Mouse (Mus musculus) layer of hippocampus, postnatal 36 days (tissue): ENCODE results near the gene Pus7. TPM values are rescaled to one million over a fixed set of nuclear protein-coding genes. Genes with fewer than 3 reads are reported as not detected.

Source experiments
- DNase-seq, 2 experiments: peaks; one replicate each; pipeline ENCODE4 v3.0.0; 2022
- total RNA-seq, 2 experiments: library from RNA; stranded (reverse); gene quantifications; 2 replicates each; pipeline ENCODE4 v1.2.3; 2021

Gene Pus7
- total RNA-seq, result 10 to 100 TPM; 14.9 to 21.1 TPM

DNA sequence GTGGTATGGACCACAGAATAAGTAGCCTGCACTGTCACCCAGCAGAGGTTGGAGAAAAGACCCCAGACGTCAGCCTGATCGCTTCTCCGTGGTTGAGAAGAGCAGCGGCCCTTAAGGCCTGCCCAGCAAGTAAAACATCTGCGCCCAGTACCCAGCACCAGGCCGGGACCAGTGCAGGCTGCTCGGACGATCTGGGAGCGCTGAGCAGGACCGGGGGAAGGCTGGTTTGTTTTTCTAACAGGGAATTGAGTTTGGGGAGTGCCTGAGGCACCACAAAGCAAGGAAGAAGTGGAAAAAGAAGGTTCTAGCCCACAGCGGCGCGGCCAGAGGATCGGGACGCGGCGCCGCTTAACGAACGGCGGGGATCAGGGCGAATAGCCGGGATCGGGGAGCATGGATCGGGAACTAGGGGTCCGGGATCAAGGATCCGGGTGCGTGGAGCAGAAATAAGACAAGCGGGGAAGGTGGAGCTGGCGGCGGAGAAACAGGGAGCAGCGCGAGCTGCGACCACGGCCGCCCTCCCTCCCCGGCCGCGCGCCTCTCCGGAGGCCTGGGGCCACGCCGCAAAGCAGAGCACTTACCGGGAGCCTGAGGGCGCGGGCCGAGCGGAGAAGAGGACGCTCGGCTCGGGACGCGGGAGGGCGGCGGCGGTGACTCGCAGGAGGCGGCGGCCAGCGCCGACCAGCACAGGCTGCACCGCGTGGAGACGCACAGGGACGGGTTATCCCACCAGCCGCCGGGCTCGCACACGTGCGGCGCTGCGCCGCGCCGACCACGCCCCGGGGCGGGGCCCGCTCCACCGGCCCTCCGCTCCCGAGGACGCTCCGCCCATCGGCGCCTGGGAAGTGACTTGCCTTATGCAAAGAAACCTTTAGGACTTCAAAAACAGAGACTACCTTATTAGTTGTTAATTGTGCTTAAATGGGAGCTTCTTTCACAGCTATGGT, at the start of gene Pus7:
Gene Pus7 (minus strand): TSS at position 781 of the 947 bp plus-strand sequence.
- peak; percentile 81 to 83 for DNase-seq

- peak in 1 of 2 experiments; percentile 18 for DNase-seq
Observed at GRCm38 (mm10) chr5:23830897-23831752, 47.6 kb upstream of the Pus7 start.

GRCm38 (mm10) chr5:23826321-23827004, 43.0 kb upstream of the Pus7 start:
- peak; percentile 37 to 56 for DNase-seq

DNA sequence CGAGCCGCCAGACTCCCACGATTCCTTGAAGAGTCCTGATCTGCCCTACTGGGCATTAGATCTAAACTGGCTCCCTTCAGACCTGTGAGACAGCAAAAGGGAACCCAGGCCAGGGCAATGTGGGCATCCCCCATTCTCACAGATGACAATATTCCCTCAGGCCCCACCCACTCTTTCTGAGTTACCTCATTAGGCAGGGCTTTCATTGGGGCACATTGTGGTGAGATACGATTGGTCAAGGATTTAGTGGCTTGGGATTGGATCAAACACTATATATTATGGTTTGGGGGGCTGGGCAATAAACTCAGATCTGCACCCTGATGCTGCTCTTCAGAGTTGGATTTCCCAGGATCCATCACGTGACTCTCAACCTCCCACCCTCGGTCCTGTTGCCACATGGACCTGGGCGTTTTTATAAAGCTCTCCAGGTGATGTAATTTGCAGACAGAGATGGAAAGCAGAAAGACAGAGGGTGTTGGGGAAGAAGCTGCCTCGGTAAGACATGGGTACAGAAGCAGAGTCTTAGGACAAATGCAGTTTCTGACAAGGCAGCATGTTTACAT, 40.7 kb upstream of the Pus7 start:
- no peak for DNase-seq

DNA sequence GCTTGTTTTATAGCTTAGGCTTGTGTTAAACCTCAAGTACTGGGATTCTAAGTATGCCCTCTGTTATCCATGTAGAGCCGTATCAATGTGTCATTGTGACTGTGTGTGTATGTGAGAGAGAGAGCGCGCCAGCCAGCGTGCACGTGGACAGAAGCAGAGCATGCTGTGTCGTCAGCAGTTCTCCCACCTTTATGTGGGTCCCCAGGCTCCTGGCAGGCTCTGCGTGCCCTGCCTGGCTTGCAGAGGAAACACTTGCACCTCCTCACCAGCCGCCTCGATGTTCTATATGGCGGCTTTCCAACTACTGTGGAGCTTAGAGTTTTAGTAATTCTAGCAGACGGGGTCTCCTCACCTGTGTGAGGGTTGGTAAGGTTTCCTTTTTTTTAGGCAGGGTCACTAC, 38.8 kb upstream of the Pus7 start:
- DNase-seq, result no peak

DNA sequence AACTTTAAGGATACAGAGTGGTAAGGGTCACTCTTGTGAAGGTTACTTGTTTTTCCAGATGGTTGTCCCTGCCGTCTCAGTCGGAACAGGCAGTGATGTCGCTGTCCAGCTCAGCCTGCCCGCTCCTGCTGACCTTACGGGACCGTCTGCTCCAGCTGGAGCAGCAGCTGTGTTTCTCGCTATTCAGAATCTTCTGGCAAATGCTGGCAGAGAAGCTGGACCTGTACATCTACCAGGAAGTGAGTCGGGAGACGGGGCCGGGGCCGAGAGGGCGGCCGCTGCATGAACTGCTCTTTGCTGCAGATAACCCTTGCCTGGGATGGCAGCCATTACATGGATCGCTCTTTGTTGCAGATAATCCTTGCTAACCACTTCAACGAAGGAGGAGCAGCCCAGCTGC, 33.2 kb upstream of the Pus7 start:
- peak in 1 of 2 experiments; percentile 11 for DNase-seq

GRCm38 (mm10) chr5:23814841-23815240, 31.3 kb upstream of the Pus7 start:
- DNase-seq, result no peak

GRCm38 (mm10) chr5:23792726-23793125, 9.2 kb upstream of the Pus7 start:
- DNase-seq, result no peak

DNA sequence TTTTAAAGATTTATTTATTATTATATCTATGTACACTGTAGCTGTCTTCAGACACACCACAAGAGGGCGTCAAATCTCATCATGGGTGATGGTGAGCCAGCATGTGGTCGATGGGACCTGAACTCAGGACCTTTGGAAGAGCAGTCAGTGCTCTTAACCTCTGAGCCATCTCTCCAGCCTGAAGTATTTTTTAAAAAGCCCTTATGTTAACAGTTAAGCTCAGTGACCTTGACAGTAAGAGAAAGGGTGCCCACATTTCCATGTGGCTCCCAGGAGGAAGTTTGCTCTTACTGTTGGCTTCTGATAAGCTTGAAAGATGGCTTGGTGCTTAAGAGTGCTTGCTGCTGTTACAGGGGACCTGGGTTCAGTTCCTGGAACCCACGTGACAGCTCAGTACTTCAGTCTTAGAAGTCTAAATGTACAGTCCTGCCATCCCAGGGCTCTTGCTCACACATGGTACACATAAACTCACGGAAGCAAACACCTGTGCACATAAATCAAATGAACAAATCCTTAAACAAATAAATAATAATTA, 5.6 kb upstream of the Pus7 start:
- DNase-seq, result no peak

DNA sequence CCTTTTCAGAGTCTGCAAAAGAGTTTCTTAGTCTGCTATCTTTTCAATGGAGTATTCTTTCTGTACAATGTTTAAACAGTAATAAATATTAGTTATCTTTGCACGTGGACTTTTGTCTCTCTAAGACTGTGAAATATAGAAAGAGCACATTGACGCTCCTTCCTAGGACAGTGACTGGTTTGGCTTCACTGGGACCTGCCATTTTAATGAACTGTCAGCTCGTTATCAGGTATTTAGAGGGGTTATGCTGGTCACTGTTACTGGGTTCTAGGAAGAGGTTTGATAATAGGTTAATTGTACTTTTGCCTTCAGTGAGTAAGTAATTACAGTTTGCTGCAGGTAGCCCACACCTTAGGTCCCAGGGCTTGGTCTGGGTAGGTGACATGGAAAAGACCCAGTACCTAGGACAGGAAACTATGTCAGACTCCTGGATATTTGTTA, 4.9 kb upstream of the Pus7 start:
- no peak for DNase-seq

DNA sequence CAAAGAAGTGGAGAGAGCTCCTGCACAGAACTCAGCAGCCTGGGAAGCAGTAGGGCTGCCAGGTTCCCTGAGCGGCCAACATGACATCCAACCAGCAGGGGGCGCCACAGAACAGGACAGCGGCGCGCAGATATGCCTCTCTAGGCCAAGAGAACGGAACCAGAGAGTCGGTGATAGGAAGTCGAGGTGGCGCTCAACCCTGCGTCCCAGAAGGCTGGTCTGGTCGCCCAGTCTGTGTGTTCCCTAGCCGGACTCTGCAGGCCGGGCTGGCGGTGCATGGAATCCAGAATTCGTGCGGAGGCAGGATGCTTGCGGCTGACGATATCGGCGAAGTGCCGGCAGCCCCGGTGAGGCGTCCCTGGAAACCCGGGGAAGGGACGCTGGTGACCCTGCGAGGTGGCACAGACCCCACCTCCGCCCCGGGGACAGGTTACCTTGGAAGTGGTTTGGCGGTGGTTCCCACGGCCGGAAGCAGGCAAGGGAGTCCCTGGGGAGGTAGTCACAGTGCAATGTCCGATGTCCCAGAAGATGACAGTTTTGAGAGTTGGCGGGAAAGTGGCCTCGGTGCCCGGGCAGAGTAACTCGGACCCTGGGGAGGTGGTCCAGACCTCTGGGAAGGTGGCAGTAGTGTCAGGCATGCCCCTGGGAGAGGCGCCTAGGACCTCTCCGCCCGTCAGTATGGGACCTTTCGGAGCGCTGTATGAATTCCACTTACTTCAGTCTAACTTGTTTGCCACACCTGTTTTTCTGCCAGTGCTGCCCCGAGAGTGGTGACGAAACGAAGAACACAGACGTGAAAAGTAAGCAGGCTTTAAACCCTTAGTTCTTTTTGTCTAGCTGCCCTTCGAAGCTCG, 4.3 kb upstream of the Pus7 start, which contains the start of gene Rint1:
Gene Rint1 (plus strand): TSS at position 176 of the 854 bp plus-strand sequence.
- DNase-seq, result peak; percentile 90 to 94

DNA sequence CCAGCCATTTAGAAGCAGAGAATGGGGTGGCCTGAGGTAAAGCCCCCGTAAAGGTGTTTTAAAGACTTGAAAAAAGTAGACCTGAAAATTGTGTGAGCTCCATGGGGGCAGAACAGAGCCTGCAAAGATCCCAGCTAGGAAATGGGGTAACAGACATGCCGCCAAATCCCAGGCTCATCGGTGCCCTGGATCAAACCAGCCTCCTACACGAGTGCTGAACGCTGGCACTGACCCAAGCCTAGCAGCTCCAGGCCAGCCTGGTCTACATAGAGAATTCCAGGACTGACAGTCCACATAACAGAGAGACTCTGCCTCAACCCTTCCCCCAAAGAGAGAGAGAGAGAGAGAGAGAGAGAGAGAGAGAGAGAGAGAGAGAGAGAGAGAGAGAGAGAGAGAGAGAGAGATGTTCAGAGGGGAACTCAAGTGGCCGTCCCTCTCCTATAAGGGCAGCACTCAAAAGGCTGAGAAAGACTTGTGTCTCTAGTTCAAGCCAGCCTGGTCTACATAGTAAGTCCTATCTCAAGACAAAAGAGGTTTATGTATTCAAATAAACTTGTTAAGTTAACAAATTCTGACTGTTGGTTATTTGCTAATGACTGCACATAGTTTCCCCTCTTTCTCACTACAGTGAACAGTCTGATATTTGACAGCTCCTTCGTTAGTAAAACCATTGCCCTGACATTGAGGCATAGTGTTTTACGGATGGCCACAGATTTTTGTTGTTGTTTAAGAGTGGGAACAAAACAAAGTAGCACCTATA, 1.3 kb downstream of the Pus7 start:
- DNase-seq, result no peak

GRCm38 (mm10) chr5:23781172-23781571, 2.3 kb downstream of the Pus7 start:
- DNase-seq, result no peak

- DNase-seq, result no peak
Observed at GRCm38 (mm10) chr5:23780516-23780915, 3.0 kb downstream of the Pus7 start.

DNA sequence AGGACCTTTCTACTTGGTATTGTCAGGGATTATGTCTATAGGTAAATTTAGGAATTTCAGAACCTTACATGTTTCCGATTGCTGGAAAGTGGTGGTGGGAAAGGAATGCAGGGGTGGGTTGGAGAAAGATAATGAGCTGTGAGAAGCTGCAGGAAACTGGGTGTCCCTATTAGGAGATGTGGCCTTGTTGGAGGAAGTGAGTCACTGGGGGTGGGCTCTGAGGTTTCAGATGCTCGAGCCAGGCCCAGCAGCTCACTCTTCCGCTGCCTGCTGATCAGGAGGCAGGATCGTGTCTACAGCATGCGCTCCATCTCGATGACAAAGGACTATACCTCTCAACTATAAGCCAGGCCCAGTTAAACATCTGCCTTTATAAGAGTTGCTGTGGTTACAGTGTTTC, 9.3 kb downstream of the Pus7 start:
- no peak for DNase-seq

- DNase-seq, result no peak
Observed at GRCm38 (mm10) chr5:23771105-23771504, 12.4 kb downstream of the Pus7 start.

- DNase-seq, result no peak
Observed at GRCm38 (mm10) chr5:23764557-23764956, 19.0 kb downstream of the Pus7 start.

DNA sequence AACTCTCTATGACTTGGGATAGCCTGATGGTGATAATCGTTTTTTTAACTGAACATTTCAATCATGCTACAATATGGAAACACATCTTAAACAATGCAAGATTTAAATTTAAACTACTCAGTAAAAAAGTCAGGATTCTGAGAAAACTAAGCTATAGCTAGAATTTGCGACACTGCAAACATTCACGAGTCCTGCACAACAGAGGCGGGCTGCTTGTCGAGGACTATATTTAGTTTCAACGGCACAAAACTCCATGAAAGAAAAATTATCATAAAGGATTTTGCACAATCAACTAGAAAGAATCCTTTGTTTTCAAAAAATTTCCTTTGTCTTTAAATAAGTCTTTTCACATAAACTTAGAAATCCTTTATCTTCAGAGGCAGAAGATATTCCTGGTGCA, 21.0 kb downstream of the Pus7 start:
- no peak for DNase-seq

GRCm38 (mm10) chr5:23758633-23759032, 24.9 kb downstream of the Pus7 start:
- peak; percentile 13 to 19 for DNase-seq

DNA sequence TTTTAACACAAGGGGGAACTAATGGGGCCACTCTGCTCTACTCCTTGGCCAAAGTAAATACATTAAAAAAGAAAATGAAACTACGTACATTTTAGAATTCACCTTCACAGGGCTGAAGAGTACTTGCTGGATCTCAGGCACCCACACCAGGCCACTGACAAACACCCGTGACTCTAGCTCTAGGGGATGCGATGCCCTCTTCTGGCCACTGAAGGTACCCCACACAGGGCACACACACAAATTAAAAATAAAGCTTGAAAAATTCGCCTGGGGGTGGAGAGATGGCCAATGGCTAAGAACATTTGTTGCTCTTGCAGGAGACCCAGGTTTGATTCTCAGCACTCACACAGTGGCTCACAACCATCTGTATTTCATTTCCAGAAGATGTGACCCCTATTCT, 27.1 kb downstream of the Pus7 start:
- DNase-seq, result no peak
